Mouse (Mus musculus): ENCODE measurements around the gene Slc9a8. TPM values are rescaled to one million over a fixed set of nuclear protein-coding genes. Genes with fewer than 3 reads are reported as not detected.
A peak's percentile ranks its signal among the peaks of the same experiment; 100 is the strongest.

Gene Slc9a8
- polyA plus RNA-seq, 1 experiment = 47.7 TPM

GRCm38 (mm10) chr2:167422150-167422470, 598 bp downstream of the Slc9a8 start:
- TF ChIP-seq POLR2A (IDR thresholded peaks at IDR 0.05; ENCODE audit: low read depth, low read length) (no peak), CTCF (IDR thresholded peaks at IDR 0.05; ENCODE audit: extremely low read depth, insufficient read depth, insufficient read length, insufficient replicate concordance) (no peak)

GRCm38 (mm10) chr2:167423031-167423611, 1.6 kb downstream of the Slc9a8 start:
- TF ChIP-seq CTCF (IDR thresholded peaks at IDR 0.05; ENCODE audit: extremely low read depth, insufficient read depth, insufficient read length, insufficient replicate concordance) = no peak
- no peak for TF ChIP-seq POLR2A (IDR thresholded peaks at IDR 0.05; ENCODE audit: low read depth, low read length)

More at GRCm38 (mm10) chr2:167422150-167422470, 598 bp downstream of the Slc9a8 start:
- peaks cover 26% of the 10 kb centered on the region for H3K36me3 ChIP-seq (ENCODE audit: control insufficient read depth, insufficient read depth, low read length)
- peak overlapping the region; percentile 97 for H3K27ac ChIP-seq (ENCODE audit: insufficient read depth, low read length)
- H3K27me3 ChIP-seq (ENCODE audit: control insufficient read depth, insufficient read depth, low read length) = no peaks in the 10 kb centered on the region
- no peak for DNase-seq (ENCODE audit: low read depth in 1 of 2, low spot score in 2 of 2)
- peak overlapping the region; percentile 93 for H3K4me3 ChIP-seq (ENCODE audit: extremely low read depth, insufficient read depth, insufficient read length)
- 5% methylated on average over 11 of the region's 11 CpGs for WGBS
- H3K4me1 ChIP-seq (ENCODE audit: control insufficient read depth, insufficient read depth, insufficient read length) = peaks cover 6% of the 10 kb centered on the region; the same call in 1 of the 2 replicates

GRCm38 (mm10) chr2:167424040-167424439, 2.5 kb downstream of the Slc9a8 start:
- H3K27me3 ChIP-seq (ENCODE audit: control insufficient read depth, insufficient read depth, low read length) = no peaks in the 10 kb centered on the region
- TF ChIP-seq POLR2A (IDR thresholded peaks at IDR 0.05; ENCODE audit: low read depth, low read length) (no peak), CTCF (IDR thresholded peaks at IDR 0.05; ENCODE audit: extremely low read depth, insufficient read depth, insufficient read length, insufficient replicate concordance) (no peak)
- 73% methylated on average over 9 of the region's 9 CpGs for WGBS
- DNase-seq (ENCODE audit: low read depth in 1 of 2, low spot score in 2 of 2) = no peak
- no peak overlapping the region for H3K4me3 ChIP-seq (ENCODE audit: extremely low read depth, insufficient read depth, insufficient read length)
- peaks cover 30% of the 10 kb centered on the region for H3K36me3 ChIP-seq (ENCODE audit: control insufficient read depth, insufficient read depth, low read length)
- H3K27ac ChIP-seq (ENCODE audit: insufficient read depth, low read length) = no peak overlapping the region
- H3K4me1 ChIP-seq (ENCODE audit: control insufficient read depth, insufficient read depth, insufficient read length) = peaks cover 6% of the 10 kb centered on the region; the same call in 1 of the 2 replicates

More at GRCm38 (mm10) chr2:167423031-167423611, 1.6 kb downstream of the Slc9a8 start:
- Histone ChIP-seq H3K4me1 (ENCODE audit: control insufficient read depth, insufficient read depth, insufficient read length) (peaks cover 6% of the 10 kb centered on the region; the same call in 1 of the 2 replicates), H3K4me3 (ENCODE audit: extremely low read depth, insufficient read depth, insufficient read length) (no peak overlapping the region), H3K36me3 (ENCODE audit: control insufficient read depth, insufficient read depth, low read length) (peaks cover 29% of the 10 kb centered on the region), H3K27me3 (ENCODE audit: control insufficient read depth, insufficient read depth, low read length) (no peaks in the 10 kb centered on the region), H3K27ac (ENCODE audit: insufficient read depth, low read length) (no peak overlapping the region)
- DNase-seq (ENCODE audit: low read depth in 1 of 2, low spot score in 2 of 2) = no peak
- WGBS = 87% methylated on average over 5 of the region's 5 CpGs

GRCm38 (mm10) chr2:167424516-167424915, 3.0 kb downstream of the Slc9a8 start:
- 86% methylated on average over 3 of the region's 3 CpGs for WGBS
- Histone ChIP-seq H3K36me3 (ENCODE audit: control insufficient read depth, insufficient read depth, low read length) (peaks cover 33% of the 10 kb centered on the region), H3K27me3 (ENCODE audit: control insufficient read depth, insufficient read depth, low read length) (no peaks in the 10 kb centered on the region), H3K4me1 (ENCODE audit: control insufficient read depth, insufficient read depth, insufficient read length) (peaks cover 6% of the 10 kb centered on the region; the same call in 1 of the 2 replicates), H3K27ac (ENCODE audit: insufficient read depth, low read length) (no peak overlapping the region), H3K4me3 (ENCODE audit: extremely low read depth, insufficient read depth, insufficient read length) (no peak overlapping the region)
- TF ChIP-seq CTCF (IDR thresholded peaks at IDR 0.05; ENCODE audit: extremely low read depth, insufficient read depth, insufficient read length, insufficient replicate concordance) (no peak), POLR2A (IDR thresholded peaks at IDR 0.05; ENCODE audit: low read depth, low read length) (no peak)
- no peak for DNase-seq (ENCODE audit: low read depth in 1 of 2, low spot score in 2 of 2)

- Histone ChIP-seq H3K4me1 (ENCODE audit: control insufficient read depth, insufficient read depth, insufficient read length) (peaks cover 6% of the 10 kb centered on the region; the same call in 1 of the 2 replicates), H3K27me3 (ENCODE audit: control insufficient read depth, insufficient read depth, low read length) (no peaks in the 10 kb centered on the region), H3K4me3 (ENCODE audit: extremely low read depth, insufficient read depth, insufficient read length) (no peak overlapping the region), H3K27ac (ENCODE audit: insufficient read depth, low read length) (no peak overlapping the region), H3K36me3 (ENCODE audit: control insufficient read depth, insufficient read depth, low read length) (peaks cover 34% of the 10 kb centered on the region)
- no peak for DNase-seq (ENCODE audit: low read depth in 1 of 2, low spot score in 2 of 2)
- TF ChIP-seq POLR2A (IDR thresholded peaks at IDR 0.05; ENCODE audit: low read depth, low read length) (no peak), CTCF (IDR thresholded peaks at IDR 0.05; ENCODE audit: extremely low read depth, insufficient read depth, insufficient read length, insufficient replicate concordance) (no peak)
- WGBS = 78% methylated on average over 6 of the region's 6 CpGs
These were observed 3.9 kb downstream of the Slc9a8 start for GRCm38 (mm10) chr2:167425407-167425806.

GRCm38 (mm10) chr2:167429596-167429995, 8.1 kb downstream of the Slc9a8 start:
- Histone ChIP-seq H3K36me3 (ENCODE audit: control insufficient read depth, insufficient read depth, low read length) (peaks cover 34% of the 10 kb centered on the region), H3K27ac (ENCODE audit: insufficient read depth, low read length) (no peak overlapping the region), H3K27me3 (ENCODE audit: control insufficient read depth, insufficient read depth, low read length) (no peaks in the 10 kb centered on the region), H3K4me1 (ENCODE audit: control insufficient read depth, insufficient read depth, insufficient read length) (no peaks in the 10 kb centered on the region), H3K4me3 (ENCODE audit: extremely low read depth, insufficient read depth, insufficient read length) (no peak overlapping the region)
- DNase-seq (ENCODE audit: low read depth in 1 of 2, low spot score in 2 of 2) = no peak
- TF ChIP-seq POLR2A (IDR thresholded peaks at IDR 0.05; ENCODE audit: low read depth, low read length) (no peak), CTCF (IDR thresholded peaks at IDR 0.05; ENCODE audit: extremely low read depth, insufficient read depth, insufficient read length, insufficient replicate concordance) (no peak)
- 96% methylated on average over 5 of the region's 5 CpGs for WGBS

GRCm38 (mm10) chr2:167430737-167431417, 9.4 kb downstream of the Slc9a8 start:
- Histone ChIP-seq H3K36me3 (ENCODE audit: control insufficient read depth, insufficient read depth, low read length) (peaks cover 26% of the 10 kb centered on the region), H3K27ac (ENCODE audit: insufficient read depth, low read length) (peak overlapping the region; percentile 38; the same call in 1 of the 2 replicates), H3K4me3 (ENCODE audit: extremely low read depth, insufficient read depth, insufficient read length) (no peak overlapping the region), H3K4me1 (ENCODE audit: control insufficient read depth, insufficient read depth, insufficient read length) (no peaks in the 10 kb centered on the region), H3K27me3 (ENCODE audit: control insufficient read depth, insufficient read depth, low read length) (no peaks in the 10 kb centered on the region)
- no peak for TF ChIP-seq POLR2A (IDR thresholded peaks at IDR 0.05; ENCODE audit: low read depth, low read length)
- no peak for TF ChIP-seq CTCF (IDR thresholded peaks at IDR 0.05; ENCODE audit: extremely low read depth, insufficient read depth, insufficient read length, insufficient replicate concordance)
- 92% methylated on average over 9 of the region's 9 CpGs for WGBS
- DNase-seq (ENCODE audit: low read depth in 1 of 2, low spot score in 2 of 2) = no peak

Measured in spleen, adult 2 months (tissue).